Mouse (Mus musculus) urinary bladder, postnatal 25 days (tissue): ENCODE results near the gene Saa4.
"Not testable (repeated sequence)": the region's sequence is repeated elsewhere in the genome, so short reads cannot be mapped to it uniquely, and the experiment has no call there.

ENCODE experiments used
- DNase-seq: peaks from one replicate; pipeline ENCODE4 v3.0.0; 2022; ENCODE audit warnings: low spot score

Gene Saa4

DNA sequence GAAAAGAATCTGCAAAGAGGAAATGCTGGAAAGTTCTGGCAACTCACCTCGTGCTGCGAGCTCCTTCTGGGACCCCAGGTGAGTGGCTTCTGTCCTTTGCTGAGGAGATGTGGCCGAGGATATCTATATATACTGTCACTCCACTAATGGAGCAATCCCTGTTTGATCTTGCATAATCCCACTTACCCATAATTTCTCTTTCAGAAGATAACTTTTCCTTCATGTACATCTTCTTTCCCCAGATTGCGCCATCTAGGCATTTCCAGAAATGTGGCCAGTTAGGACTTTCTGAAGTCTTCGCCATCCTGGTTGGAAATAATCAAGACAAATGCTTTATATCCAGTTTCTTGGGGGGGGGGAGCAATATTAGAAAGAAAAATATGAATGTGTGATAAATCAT is 16.8 kb downstream of the Saa4 start, which contains the start of gene Saa3:
Gene Saa3, minus strand, starts transcription at position 101 of the 400 bp plus-strand sequence.
- DNase-seq = no peak

- DNase-seq = peak; percentile 60
Measured at GRCm38 (mm10) chr7:46714518-46714917, 17.9 kb downstream of the Saa4 start.

- DNase-seq = no peak
Measured at GRCm38 (mm10) chr7:46712250-46712649, 20.2 kb downstream of the Saa4 start.

DNA sequence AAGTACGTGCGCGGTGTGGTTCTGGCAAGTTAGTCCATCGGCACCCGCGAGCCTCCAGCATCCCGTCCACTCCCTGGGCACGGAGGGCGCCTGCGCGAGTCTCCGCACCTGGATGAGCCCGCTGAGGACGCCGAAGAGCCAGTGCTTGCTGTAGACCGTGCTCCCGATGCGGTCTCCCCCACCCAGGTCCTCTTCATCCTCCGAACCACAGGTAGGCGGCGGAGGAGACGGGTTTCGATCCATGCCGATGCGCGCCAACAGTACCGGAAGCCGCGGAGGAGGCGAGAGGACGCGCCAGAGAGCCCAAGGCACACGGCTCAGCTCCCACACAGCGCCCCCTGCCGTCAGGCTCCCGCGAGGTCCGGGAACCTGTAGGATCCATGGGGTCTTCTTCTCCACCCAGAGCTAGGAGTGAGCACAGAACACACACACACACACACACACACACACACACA is 22.0 kb downstream of the Saa4 start, which contains the start of gene Saal1:
Gene Saal1, minus strand, starts transcription at position 291 of the 455 bp plus-strand sequence.
- DNase-seq = peak; percentile 87

GRCm38 (mm10) chr7:46700521-46701025 is 31.8 kb downstream of the Saa4 start:
- no peak for DNase-seq

GRCm38 (mm10) chr7:46696754-46697153 is 35.6 kb downstream of the Saa4 start:
- DNase-seq = no peak

DNA sequence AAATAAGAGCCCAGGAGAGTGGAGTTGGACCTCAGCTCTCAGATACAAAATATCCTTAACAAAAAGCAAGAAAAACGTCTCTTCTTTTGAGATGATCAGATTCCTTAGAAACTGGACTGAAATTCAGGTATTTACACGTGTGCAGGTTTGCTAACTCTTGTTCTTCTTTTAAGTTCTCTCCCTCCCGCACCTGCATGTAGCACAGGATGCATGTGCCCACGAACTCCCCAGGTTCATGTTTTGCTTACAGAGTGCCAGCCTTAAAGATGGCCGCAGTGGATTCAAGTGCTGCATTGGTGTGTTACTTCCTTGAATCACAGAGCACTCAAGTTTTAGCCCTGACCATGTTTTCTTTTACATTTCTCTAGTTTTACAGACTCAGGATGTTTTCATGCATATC is 45.6 kb downstream of the Saa4 start:
- DNase-seq = no peak

DNA sequence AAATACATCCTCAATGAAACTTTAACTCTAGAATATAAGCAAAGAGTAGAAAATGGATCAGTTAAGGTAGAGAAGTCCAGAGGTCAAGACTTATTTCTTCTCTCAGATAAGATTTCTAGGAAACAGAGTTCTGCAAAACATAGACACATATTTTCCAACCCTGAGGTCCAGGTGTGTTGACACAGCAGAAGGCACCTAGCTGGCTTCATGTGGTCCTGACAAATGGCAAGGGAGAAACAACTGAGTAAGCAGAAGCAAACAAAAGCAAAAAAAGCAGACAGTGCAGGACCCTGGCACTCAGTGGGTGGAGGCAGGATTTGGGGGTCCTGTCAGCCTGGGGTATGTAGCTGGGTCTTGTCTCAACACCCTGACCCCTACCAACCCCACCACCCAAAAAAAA is 51.7 kb downstream of the Saa4 start:
- DNase-seq = no peak

DNA sequence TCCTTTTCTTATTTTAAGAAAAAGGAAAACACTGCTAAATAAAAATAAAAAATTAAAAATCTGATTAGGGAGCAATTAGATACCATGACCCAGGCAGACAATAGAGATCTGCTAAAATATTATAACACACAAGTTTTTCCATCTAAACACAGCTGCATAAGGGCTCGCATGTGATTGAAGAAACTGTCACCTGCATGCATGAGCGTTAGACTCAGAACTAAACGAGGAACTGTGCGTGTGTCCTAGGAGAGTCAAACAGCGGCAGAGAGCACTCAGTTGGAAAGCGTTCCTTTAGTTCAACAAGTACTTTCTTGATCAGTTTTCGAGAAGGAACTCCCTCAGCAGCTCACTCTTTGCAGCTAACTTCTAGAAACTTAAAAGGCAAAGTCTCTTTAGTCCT is 53.4 kb downstream of the Saa4 start:
- DNase-seq = not testable (repeated sequence)

GRCm38 (mm10) chr7:46678417-46678816 is 54.0 kb downstream of the Saa4 start:
- DNase-seq = no peak
